Mouse (Mus musculus) spleen, embryonic (tissue): ENCODE measurements around the gene Prrc2c.
"Not testable (repeated sequence)": the region's sequence is repeated elsewhere in the genome, so short reads cannot be mapped to it uniquely, and the experiment has no call there.

Experiments used
- CTCF ChIA-PET: fragments of 350-600 bp; sonication (Branson Sonifier 250); formaldehyde crosslinking; loops from one replicate; lab custom pipeline; 2022; lab: Charles Lee

Prrc2c gene

DNA sequence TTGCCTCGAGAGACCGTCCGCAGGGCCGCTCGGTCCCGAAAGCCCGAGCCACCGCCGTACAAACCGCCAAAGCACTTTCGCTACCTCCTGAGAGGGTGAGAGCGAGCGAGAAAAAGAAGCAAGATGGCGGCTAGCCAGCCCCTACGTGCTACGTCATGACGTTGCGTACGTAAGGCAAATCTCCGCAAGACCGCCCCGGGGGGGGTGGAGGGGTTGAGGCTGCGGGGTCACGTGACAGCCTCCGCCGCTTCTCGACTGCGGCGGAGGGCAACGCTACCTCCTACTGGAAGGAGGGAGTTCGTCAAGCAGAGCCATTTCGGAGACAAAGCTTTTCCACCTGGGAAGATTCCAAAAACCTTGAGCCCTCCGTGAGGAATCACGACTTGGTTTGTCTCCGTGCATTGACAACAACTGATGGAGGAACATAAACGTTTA is at the start of gene Prrc2c:
Prrc2c (minus strand) TSS at position 156 of the 435 bp plus-strand sequence.
- CTCF ChIA-PET = no interaction called here

- CTCF ChIA-PET = no interaction called here
Measured at GRCm38 (mm10) chr1:162785222-162785621, 44.9 kb upstream of the Prrc2c start.

DNA sequence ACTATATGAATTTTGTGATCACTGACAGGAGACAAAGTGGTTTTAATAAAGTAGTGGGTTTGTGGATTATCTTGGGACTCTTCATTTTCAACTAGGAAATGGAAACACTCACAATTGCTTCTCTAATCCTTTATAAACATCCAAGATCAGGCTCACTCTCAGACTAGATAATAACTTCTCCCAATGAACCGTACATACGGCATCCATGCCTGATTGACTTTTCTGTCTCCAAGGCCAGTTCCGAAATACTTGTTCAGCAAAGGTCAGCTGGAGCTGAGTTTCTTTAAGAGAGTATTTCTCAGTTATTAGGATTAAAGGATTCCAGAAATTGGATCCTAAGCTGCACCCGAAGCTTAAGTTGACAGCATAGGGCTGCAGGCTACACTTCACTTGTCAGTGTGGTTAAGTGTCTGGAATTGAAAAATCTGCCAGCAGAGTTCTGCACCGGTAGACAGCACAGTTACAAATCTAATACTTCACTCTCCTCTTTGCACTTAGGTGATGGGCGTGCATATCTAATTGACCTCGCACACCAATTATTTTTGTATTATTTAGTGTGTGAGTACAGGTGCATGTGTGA is 43.4 kb upstream of the Prrc2c start:
- CTCF ChIA-PET = no interaction called here

GRCm38 (mm10) chr1:162781035-162781434 is 40.7 kb upstream of the Prrc2c start:
- CTCF ChIA-PET = not testable (repeated sequence)

GRCm38 (mm10) chr1:162777943-162778538 is 37.7 kb upstream of the Prrc2c start:
- CTCF ChIA-PET = no interaction called here

GRCm38 (mm10) chr1:162773661-162774060 is 33.3 kb upstream of the Prrc2c start:
- CTCF ChIA-PET = no interaction called here

DNA sequence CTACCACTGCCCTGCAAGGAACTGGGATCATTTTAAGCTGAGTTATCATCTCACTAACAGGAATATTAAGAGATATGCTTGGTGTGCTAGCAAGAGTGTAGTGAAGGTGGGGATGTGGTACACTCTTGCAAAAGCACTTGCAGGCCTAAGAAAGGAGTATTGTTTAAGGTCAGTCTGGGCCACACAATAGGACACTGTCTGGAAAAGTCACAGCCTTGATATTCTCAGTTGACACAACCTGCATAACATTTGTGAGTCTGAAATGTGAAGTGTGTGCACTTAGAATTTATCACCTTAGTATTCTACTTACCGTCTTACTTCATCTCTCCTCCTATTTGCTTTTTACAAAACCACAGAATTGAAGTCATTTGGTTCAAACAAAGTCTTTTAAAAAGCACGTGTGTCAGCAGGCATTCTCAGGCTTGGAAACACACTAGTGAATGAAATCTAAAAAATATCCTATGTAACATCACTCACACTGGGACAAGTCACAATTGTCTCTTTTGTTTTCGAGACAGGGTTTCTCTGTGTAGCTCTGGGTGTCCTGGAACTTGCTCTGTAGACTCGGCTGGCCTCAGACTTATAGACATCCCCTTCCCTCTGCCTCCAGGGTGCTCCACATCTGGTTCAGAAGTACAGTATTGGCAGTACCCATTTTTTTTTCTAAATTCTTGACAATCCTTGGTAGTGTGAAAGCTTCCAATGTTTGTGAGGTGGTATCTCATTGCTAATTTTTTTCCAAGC is 31.4 kb upstream of the Prrc2c start:
- CTCF ChIA-PET = no interaction called here

GRCm38 (mm10) chr1:162752009-162752408 is 11.7 kb upstream of the Prrc2c start:
- CTCF ChIA-PET = no interaction called here

DNA sequence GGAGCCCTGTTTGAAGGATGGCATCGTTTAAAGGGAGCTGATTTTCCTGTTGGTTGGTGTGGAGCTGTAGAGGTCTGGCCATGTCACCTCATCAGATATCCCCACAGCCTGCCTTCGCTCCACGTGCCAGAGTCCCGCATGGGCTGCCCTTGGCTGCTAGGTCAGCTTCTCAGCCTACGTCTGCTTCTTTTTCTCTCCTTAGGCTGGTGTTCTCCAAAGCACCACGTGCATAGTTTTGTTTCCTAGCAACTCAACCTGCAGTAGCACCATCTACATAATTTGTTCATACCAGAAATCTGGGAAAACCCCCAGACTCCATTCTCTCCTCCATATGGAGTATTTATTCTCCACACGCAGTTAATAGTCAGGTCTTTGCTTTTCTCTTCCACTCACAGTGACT is 9.3 kb upstream of the Prrc2c start:
- CTCF ChIA-PET = no interaction called here

GRCm38 (mm10) chr1:162748761-162749160 is 8.4 kb upstream of the Prrc2c start:
- CTCF ChIA-PET = no interaction called here

DNA sequence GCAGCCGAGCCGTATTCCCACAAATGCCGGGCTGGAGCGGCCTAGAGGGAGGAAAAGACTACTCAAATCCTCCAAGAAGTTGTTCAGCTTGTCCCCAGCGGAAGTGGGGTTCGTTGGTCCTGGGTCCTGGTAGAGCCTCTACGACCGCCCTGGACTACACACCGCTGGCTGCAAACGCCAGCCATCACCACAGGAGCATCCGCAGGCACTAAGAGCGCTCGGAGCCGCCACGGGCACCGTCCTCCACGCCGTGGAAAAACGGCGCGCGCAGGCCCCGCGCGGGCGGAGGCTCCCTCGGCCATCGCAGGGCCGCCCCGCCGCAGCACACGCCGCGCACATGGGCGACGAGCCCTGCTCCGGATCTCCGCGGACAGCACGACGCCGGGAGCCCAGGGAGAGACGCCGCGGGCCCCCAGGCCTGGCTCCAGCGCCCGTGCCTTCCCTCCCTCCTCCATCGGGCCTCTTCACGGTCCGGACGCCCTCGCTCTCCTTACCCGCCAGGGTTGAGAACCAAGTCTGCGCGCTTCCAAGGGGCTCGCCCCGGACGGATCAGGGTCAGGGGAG is 443 bp downstream of the Prrc2c start:
- CTCF ChIA-PET = no interaction called here

GRCm38 (mm10) chr1:162739406-162739805 is 950 bp downstream of the Prrc2c start:
- CTCF ChIA-PET = no interaction called here

DNA sequence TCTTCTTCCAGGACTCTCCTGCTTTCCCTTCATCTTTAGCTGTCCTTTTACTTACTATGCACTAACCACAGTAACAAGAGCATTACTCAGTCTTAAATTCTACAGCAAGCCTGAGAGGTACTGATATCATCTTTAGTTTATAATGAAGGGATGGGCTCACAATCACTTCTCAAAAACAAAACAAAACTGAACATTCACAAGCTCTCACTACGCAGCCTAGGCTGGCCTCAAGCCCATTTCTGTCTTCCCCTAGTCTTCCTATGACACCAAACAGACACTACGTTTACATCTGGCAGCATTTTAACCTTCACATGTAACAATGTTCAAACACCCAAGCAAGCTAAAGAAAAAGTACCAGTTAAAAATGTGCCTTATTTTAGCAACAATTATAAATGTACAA is 1.9 kb downstream of the Prrc2c start:
- CTCF ChIA-PET = no interaction called here

DNA sequence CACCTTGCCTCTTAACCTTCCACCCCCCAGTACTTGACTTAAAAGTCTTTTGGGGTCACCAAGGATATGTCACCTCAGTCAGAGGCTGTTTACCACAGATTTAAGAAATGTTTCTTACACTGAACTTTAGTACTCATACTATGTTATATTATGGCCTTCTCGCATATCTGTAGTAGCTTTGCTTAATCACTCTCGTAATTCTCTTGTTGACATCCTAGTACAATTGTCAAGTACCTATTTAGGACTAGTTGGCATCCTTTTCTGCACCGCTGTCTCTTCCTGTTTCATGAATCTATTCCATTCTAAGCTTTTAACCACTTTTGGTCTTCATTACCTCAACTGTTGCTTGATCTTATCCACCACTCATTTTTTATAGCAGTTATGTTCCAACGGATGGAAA is 5.3 kb downstream of the Prrc2c start:
- CTCF ChIA-PET = no interaction called here

- CTCF ChIA-PET = no interaction called here
Measured at GRCm38 (mm10) chr1:162734283-162734682, 6.1 kb downstream of the Prrc2c start.

DNA sequence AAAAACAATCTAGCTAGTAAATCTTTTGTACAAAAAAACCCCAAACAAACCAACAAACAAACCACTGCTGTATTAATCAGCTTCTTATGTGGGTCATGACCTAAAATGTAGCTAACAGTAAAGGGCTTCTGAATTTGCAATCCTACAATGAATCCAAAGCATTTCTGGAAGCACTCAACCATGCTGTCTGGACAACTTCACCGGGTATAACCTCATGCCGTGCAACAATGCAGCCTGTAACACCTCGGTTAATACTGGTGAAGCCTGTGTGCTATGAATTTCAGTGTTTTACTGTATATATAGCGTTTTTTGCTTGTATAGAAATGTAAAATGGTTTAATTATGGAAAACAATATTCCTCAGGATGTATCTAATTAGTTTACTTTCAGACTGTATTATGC is 8.3 kb downstream of the Prrc2c start:
- CTCF ChIA-PET = no interaction called here

- CTCF ChIA-PET = no interaction called here
Measured at GRCm38 (mm10) chr1:162729436-162729835, 10.9 kb downstream of the Prrc2c start.

- CTCF ChIA-PET = interaction anchor here (0.7 kb wide), 1 partner anchor 53 kb away, joined by 3 read pairs; no protein-coding TSS in a partner anchor
Measured at GRCm38 (mm10) chr1:162727981-162728380, 12.4 kb downstream of the Prrc2c start.

DNA sequence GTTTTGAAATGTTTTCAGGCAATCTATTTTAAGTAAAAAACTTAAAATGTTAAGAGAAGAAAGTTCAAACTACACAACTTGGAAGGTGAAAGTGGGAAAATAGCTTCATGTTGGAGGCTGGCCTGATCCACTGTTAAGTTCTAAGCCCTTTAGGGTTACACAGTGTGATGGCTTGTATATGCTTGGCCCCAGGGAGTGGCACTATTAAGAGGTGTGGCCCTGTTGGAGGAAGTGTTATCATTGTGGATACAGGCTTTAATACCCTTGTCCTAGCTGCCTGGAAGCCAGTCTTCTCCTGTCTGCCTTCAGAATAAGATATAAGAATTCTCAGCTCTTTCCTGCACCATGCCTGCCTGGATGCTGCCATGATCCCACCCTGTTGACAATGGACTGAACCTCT is 16.7 kb downstream of the Prrc2c start:
- CTCF ChIA-PET = no interaction called here

GRCm38 (mm10) chr1:162720645-162721044 is 19.7 kb downstream of the Prrc2c start:
- CTCF ChIA-PET = no interaction called here

DNA sequence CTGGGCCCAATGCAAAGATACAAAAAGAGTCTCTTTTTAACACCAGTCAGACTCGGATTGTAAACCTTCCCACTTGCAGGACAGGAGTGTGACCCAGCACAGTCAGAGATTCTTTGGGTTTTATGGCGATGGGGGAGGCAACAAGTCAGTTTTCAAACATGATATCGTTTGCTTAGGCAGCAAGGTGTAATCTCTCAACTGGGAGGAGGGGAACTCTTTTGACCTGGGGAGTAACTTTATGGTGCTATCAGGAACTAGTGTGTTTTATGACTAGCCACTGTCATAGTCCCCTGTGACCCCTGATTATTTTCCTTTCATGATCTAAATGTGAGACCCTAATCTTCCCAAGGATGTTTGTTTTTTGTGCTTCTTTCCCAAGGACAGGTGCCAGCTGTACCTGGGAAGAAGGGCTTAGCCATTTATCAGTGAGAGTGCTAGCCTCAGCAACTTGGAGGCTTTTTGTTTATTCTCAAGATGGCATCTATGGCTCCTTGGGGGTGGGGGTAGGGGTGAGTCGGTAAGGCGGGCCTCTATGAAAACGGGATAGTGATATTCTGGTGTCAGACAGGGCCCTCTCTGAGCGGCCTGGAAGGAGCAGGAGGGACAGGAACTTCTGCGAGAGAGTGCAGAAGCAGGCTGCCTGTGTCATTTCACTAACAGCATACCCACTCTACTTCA is 39.8 kb downstream of the Prrc2c start:
- CTCF ChIA-PET = no interaction called here

- CTCF ChIA-PET = interaction anchor here (0.6 kb wide), 1 partner anchor 859 kb away, joined by 6 read pairs; no protein-coding TSS in a partner anchor
Measured at GRCm38 (mm10) chr1:162697866-162698265, 42.5 kb downstream of the Prrc2c start.
